Mouse (Mus musculus): Measurements from ENCODE around the gene 3100002H09Rik.

- TF ChIP-seq GATA1 (IDR thresholded peaks at IDR 0.05; ENCODE audit: borderline replicate concordance, low read length) (no peak), CTCF (IDR thresholded peaks at IDR 0.05; ENCODE audit: low read depth, low read length) (no peak)
Measured at GRCm38 (mm10) chr4:124639715-124640114, 29.1 kb upstream of the 3100002H09Rik start.
